Mouse (Mus musculus) kidney, postnatal 0 days (tissue): Measurements from ENCODE around the gene Calr. TPM values are rescaled to one million over a fixed set of nuclear protein-coding genes. Genes with fewer than 3 reads are reported as not detected.

Source experiments
- ATAC-seq: fragments of 200-750 bp; cut with Nextera tagmentation; replicated peaks from 2 replicates; pipeline ENCODE4 v1.8.0; 2017; ENCODE audit warnings: low read depth, moderate number of reproducible peaks, moderate TSS enrichment, moderate library complexity; ENCODE audit not compliant: low FRiP score
- DNase-seq: peaks from one replicate; pipeline ENCODE4 v3.0.0-alpha.2; 2016; ENCODE audit warnings: low spot score
- H3K27ac ChIP-seq: fragments of 300-500 bp; sonication (generic); 2 replicates; pipeline ENCODE4 v1.5.1; 2014; ENCODE audit warnings: mild to moderate bottlenecking
- H3K27me3 ChIP-seq: fragments of 300-500 bp; sonication (generic); 2 replicates; pipeline ENCODE4 v1.6.1; 2014; ENCODE audit warnings: low read length, mixed read lengths; ENCODE audit not compliant: insufficient read depth
- H3K36me3 ChIP-seq: fragments of 300-500 bp; sonication (generic); 2 replicates; pipeline ENCODE4 v1.6.1; 2014; ENCODE audit warnings: low read length, mixed read lengths; ENCODE audit not compliant: insufficient read depth
- H3K4me1 ChIP-seq: fragments of 300-500 bp; sonication (generic); replicated peaks from 2 replicates; pipeline ENCODE4 v1.6.1; 2014; ENCODE audit warnings: antibody characterized with exemption, low read length, mixed read lengths; ENCODE audit not compliant: insufficient read depth
- H3K4me2 ChIP-seq: fragments of 300-500 bp; sonication (generic); 2 replicates; pipeline ENCODE4 v1.6.1; 2014; ENCODE audit warnings: mild to moderate bottlenecking, low read length, moderate library complexity, mixed read lengths
- H3K4me3 ChIP-seq: fragments of 300-500 bp; sonication (generic); replicated peaks from 2 replicates; pipeline ENCODE4 v1.5.1; 2014; ENCODE audit warnings: low read depth, low read length
- H3K9ac ChIP-seq: fragments of 300-500 bp; sonication (generic); 2 replicates; pipeline ENCODE4 v1.6.1; 2014; ENCODE audit warnings: low read depth, low read length
- H3K9me3 ChIP-seq: fragments of 300-500 bp; sonication (generic); replicated peaks from 2 replicates; pipeline ENCODE4 v1.6.1; 2016; ENCODE audit warnings: low read length, inconsistent platforms, mixed read lengths
- CTCF ChIP-seq: IDR thresholded peaks from 2 replicates; pipeline ENCODE4 v1.5.1; 2016; ENCODE audit warnings: antibody characterized with exemption, low read depth, mild to moderate bottlenecking, moderate library complexity
- WGBS: fragments of 180-500 bp; shearing (Covaris S2); extraction: QIAGEN DNeasy Blood & Tissue Kit; methylation state at CpG from one replicate; pipeline ENCODE4 v1.1.7; 2014; 5-methylcytosine and 5-hydroxymethylcytosine counted together
- polyA plus RNA-seq: library from polyadenylated mRNA; unstranded; fragments of >200 nt; fragmentation: Nextera tagmentation; extraction: Ambion mirVana; gene quantifications from 2 replicates; pipeline ENCODE4 v1.2.1, GENCODE M21; 2015

The Calr gene
- polyA plus RNA-seq, 1 experiment from 2014 or later, result 644 TPM

GRCm38 (mm10) chr8:84871376-84872308 lies 24.9 kb upstream of the Calr start, which contains the start of gene Syce2:
Gene Syce2 (plus strand): TSS chr8:84872111.
- TF ChIP-seq CTCF, result peak; percentile 69
- H3K4me1 ChIP-seq, result peaks cover 9% of the 10 kb centered on the region
- peak within 1 kb of the TSS; percentile 8; the same call in 1 of the 2 replicates for H3K27ac ChIP-seq
- 11% methylated on average over 46 of the region's 46 CpGs for WGBS
- peak; percentile 80 for DNase-seq
- peaks cover 29% of the 10 kb centered on the region for H3K36me3 ChIP-seq
- peak; percentile 84 for ATAC-seq
- peak within 1 kb of the TSS; percentile 59 for H3K9ac ChIP-seq
- peak within 1 kb of the TSS; percentile 51 for H3K4me3 ChIP-seq
- H3K9me3 ChIP-seq, result no peaks in the 10 kb centered on the region
- peak within 1 kb of the TSS; percentile 94 for H3K4me2 ChIP-seq
- no peaks in the 10 kb centered on the region for H3K27me3 ChIP-seq

DNA sequence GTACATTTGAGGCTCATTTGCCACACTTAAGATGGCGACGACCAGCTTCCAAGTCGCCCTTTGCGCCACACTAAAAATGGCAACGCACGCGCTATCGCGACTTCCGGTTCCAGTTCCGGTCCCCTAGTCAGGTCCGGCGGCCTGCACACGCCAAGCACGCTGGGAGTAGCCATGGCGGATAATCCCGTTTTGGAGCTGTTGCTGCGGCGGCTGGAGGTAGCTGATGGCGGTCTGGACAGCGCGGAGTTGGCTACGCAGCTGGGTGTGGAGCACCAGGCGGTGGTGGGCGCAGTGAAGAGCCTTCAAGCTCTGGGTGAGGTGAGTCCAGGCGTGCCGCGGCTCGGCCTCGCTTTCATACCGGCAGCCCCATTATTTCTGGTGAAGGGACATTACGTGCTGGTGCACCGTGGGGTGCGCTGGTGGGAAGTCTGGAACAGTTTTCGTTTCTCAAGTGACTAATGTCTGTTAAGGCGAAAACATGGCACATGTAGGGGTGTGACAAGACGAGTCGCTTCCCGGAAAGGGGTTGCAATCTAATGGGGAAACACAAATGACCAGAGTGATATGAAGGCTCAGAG lies 10.2 kb upstream of the Calr start, which contains the start of gene Farsa:
Farsa (plus strand) TSS at position 126 of the 578 bp plus-strand sequence.
- Histone ChIP-seq H3K36me3 (0 out of 2 replicates have a peak, but pooled peaks cover 12% of the 10 kb centered on the region), H3K4me3 (peak within 1 kb of the TSS; percentile 84), H3K4me1 (0 out of 2 replicates have a peak, but pooled peaks cover 6% of the 10 kb centered on the region), H3K4me2 (peak within 1 kb of the TSS; percentile 84), H3K9me3 (no peaks in the 10 kb centered on the region), H3K27me3 (no peaks in the 10 kb centered on the region), H3K27ac (peak within 1 kb of the TSS; percentile 82), H3K9ac (peak within 1 kb of the TSS; percentile 91)
- WGBS, result under 1% methylated on average over 39 of the region's 39 CpGs
- DNase-seq (peak; percentile 94), ATAC-seq (peak; percentile 89)
- TF ChIP-seq CTCF, result no peak

DNA sequence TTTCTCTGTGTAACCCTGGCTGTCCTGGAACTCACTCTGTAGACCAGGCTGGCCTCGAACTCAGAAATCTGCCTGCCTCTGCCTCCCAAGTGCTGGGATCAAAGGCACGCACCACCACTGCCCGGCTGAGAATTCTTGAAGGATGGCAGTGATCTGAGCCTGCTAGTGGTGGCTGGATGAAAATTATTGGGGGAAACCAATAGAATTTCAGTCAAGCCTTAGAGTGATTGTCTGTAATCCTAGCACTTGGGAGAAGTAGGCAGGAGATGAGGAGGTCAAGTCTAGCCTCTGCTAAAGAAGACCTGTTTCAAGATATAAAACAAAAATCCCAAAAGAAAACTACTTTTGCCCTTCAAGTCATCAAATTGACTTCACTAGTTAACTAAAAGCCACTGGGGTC lies 9.7 kb upstream of the Calr start:
- TF ChIP-seq CTCF, result no peak
- DNase-seq (no peak), ATAC-seq (peak; percentile 10; the same call in 1 of the 2 replicates)
- 89% methylated on average over 3 of the region's 3 CpGs for WGBS
- Histone ChIP-seq H3K36me3 (0 out of 2 replicates have a peak, but pooled peaks cover 7% of the 10 kb centered on the region), H3K4me1 (0 out of 2 replicates have a peak, but pooled peaks cover 6% of the 10 kb centered on the region), H3K9me3 (no peaks in the 10 kb centered on the region), H3K4me3 (no peak overlapping the region), H3K27me3 (no peaks in the 10 kb centered on the region), H3K9ac (no peak overlapping the region), H3K27ac (no peak overlapping the region), H3K4me2 (no peak overlapping the region)

- Histone ChIP-seq H3K4me3 (peak overlapping the region; percentile 58; the same call in 1 of the 2 replicates), H3K9me3 (no peaks in the 10 kb centered on the region), H3K4me2 (peak overlapping the region; percentile 77), H3K27me3 (no peaks in the 10 kb centered on the region), H3K4me1 (peaks cover 5% of the 10 kb centered on the region), H3K36me3 (peaks cover 21% of the 10 kb centered on the region), H3K27ac (peak overlapping the region; percentile 73), H3K9ac (peak overlapping the region; percentile 70)
- no peak for TF ChIP-seq CTCF
- DNase-seq (no peak), ATAC-seq (no peak)
- 38% methylated on average over 6 of the region's 6 CpGs for WGBS
Measured at GRCm38 (mm10) chr8:84847684-84848435, 1.1 kb upstream of the Calr start.

DNA sequence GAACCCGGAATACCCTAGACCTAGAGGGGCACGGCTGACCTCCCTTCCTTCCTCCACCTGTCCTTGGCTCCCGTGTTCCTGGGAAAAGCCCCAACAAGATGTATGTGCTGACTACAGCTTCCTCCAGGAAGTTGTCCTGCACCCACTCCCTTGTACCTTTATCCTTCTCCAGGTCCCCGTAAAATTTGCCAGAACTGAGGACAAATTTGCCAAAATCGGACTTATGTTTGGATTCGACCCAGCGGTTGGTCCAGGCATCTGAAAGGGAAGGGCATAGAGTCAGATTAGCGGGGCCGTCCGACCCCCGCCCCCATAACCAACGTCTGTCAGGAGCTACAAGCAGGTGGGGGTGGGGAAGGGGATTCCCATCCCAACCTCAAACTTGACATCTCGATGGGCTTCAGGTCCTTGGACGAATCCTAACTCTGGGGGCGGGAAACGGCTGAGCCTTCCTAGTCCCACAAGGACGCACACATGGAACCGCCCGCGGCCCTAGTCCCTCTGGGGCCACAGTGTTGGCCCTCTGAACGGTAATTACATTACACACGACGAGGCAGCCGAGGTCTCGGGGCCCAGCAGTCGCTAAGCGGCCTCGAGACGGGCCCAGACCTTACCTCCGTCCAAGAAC lies 526 bp downstream of the Calr start:
- DNase-seq (no peak), ATAC-seq (no peak)
- H3K27ac ChIP-seq, result peak overlapping the region; percentile 74
- no peak for TF ChIP-seq CTCF
- H3K4me3 ChIP-seq, result peak overlapping the region; percentile 74
- peaks cover 5% of the 10 kb centered on the region for H3K4me1 ChIP-seq
- WGBS, result under 1% methylated on average over 30 of the region's 30 CpGs
- no peaks in the 10 kb centered on the region for H3K27me3 ChIP-seq
- no peaks in the 10 kb centered on the region for H3K9me3 ChIP-seq
- peak overlapping the region; percentile 73 for H3K4me2 ChIP-seq
- peaks cover 34% of the 10 kb centered on the region for H3K36me3 ChIP-seq
- H3K9ac ChIP-seq, result peak overlapping the region; percentile 82
